Mouse (Mus musculus): ENCODE measurements around the gene Rtl9. TPM values are rescaled to one million over a fixed set of nuclear protein-coding genes. Genes with fewer than 3 reads are reported as not detected.

The Rtl9 gene
- 0.43 and 0.55 TPM in 2 replicates for polyA plus RNA-seq (2015; fragmentation: Nextera tagmentation; extraction: Ambion mirVana)

DNA sequence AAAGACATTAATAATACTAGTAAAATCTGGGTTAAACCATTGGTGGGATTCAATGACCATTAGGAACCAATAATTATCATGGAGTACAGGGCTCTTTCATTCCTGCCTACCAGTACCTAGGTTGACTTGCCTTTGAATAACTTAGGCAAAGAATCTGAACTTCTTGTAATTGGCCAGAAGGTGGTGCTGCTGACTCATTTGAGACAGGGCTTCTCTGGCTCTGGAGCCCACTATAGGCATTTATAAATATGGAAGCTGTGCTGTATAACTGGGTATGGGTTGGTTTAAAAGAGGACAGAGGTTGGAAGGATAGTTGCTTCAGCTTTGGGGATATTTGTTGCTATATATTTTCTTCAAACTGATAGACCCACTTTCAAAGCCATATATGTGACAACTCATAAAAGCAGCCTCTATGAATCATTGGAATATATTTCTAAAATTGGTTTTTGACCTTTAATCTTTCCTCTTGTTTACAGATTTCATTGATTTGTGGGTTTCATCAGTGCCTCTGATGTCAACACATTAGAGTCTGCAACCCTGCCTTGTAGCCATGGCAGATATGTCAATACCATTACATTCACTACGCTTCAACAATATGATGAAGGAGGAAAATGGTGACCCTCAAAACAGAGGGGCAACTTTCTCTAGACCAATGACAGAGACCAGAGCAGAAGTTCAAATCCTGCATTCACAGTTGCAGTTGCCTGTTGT lies at the start of gene Rtl9:
Gene Rtl9 (plus strand): TSS at position 551 of the 711 bp plus-strand sequence.
- H3K4me1 ChIP-seq, result no peaks in the 10 kb centered on the region
- no peak within 1 kb of the TSS for H3K4me3 ChIP-seq
- H3K27me3 ChIP-seq, result no peaks in the 10 kb centered on the region
- H3K36me3 ChIP-seq, result no peaks in the 10 kb centered on the region
- no peak within 1 kb of the TSS for H3K9ac ChIP-seq (replicated peaks)
- ATAC-seq (replicated peaks), result peak; percentile 67; the same call in 1 of the 2 replicates
- WGBS, result 95% methylated on average over 1 of the region's 1 CpGs
- no peak within 1 kb of the TSS for H3K27ac ChIP-seq (replicated peaks)
- no peaks in the 10 kb centered on the region for H3K9me3 ChIP-seq
- no peak within 1 kb of the TSS for H3K4me2 ChIP-seq (replicated peaks)

- Histone ChIP-seq H3K9ac (replicated peaks) (no peak overlapping the region), H3K4me1 (no peaks in the 10 kb centered on the region), H3K27ac (replicated peaks) (no peak overlapping the region), H3K4me2 (replicated peaks) (no peak overlapping the region), H3K27me3 (no peaks in the 10 kb centered on the region), H3K9me3 (no peaks in the 10 kb centered on the region), H3K36me3 (no peaks in the 10 kb centered on the region), H3K4me3 (no peak overlapping the region)
- no peak for ATAC-seq (replicated peaks)
Observed at GRCm38 (mm10) chrX:143051478-143051877, 47.9 kb upstream of the Rtl9 start.

DNA sequence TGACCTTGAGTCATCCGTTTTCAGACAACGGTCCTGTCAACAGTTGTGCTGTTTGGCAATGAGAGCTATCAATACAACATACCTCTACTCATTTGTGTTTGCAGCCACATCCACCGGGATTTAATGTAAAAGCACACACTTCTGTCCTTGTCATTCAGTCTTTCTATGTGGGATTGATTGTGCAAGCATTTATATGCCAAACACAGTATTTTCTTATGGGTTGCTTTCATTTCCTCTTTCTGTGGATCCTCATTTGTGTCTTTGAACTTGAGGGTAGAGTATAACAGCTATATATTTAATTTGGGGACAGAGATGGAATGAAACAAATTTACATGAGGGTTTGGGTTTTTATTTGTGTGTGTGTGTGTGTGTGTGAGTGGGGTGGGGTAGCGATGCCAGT lies 47.5 kb upstream of the Rtl9 start:
- no peaks in the 10 kb centered on the region for H3K27me3 ChIP-seq
- WGBS, result 78% methylated on average over 4 of the region's 4 CpGs
- H3K27ac ChIP-seq (replicated peaks), result no peak overlapping the region
- no peaks in the 10 kb centered on the region for H3K36me3 ChIP-seq
- H3K9me3 ChIP-seq, result no peaks in the 10 kb centered on the region
- H3K4me3 ChIP-seq, result no peak overlapping the region
- no peaks in the 10 kb centered on the region for H3K4me1 ChIP-seq
- no peak overlapping the region for H3K9ac ChIP-seq (replicated peaks)
- no peak overlapping the region for H3K4me2 ChIP-seq (replicated peaks)
- ATAC-seq (replicated peaks), result no peak

DNA sequence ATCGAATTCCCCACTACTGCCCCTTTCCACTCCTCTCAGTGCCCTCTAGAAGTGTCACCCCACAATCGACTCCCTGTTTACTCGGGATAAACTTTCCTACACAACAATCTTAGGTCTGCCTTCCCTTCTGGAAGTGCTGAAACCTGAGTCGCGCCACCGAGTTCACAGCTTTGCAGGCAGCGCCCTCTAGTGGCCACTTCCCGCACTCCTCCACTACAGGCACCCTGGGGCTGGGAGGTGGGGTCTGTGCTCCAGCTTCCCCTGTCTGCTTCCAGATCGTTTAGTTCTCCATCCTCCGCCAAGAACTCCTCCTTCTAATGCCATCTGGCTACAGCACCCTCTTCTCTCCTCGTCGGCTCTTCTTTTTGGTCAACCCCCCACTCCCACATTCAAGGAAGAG lies 40.6 kb upstream of the Rtl9 start:
- Histone ChIP-seq H3K4me2 (replicated peaks) (0 out of 2 replicates have a peak overlapping the region, but pooled peaks have one; percentile 17), H3K27ac (replicated peaks) (no peak overlapping the region), H3K4me1 (peaks cover 2% of the 10 kb centered on the region; the same call in 1 of the 2 replicates), H3K36me3 (no peaks in the 10 kb centered on the region), H3K27me3 (no peaks in the 10 kb centered on the region), H3K4me3 (no peak overlapping the region), H3K9ac (replicated peaks) (no peak overlapping the region), H3K9me3 (no peaks in the 10 kb centered on the region)
- WGBS, result 16% methylated on average over 12 of the region's 12 CpGs
- peak; percentile 79 for ATAC-seq (replicated peaks)

- Histone ChIP-seq H3K4me3 (no peak overlapping the region), H3K9me3 (no peaks in the 10 kb centered on the region), H3K4me1 (peaks cover 17% of the 10 kb centered on the region), H3K27ac (replicated peaks) (no peak overlapping the region), H3K36me3 (no peaks in the 10 kb centered on the region), H3K27me3 (no peaks in the 10 kb centered on the region), H3K9ac (replicated peaks) (no peak overlapping the region), H3K4me2 (replicated peaks) (no peak overlapping the region)
- no peak for ATAC-seq (replicated peaks)
- WGBS, result 74% methylated on average over 11 of the region's 11 CpGs
Observed at GRCm38 (mm10) chrX:143062641-143063355, 36.6 kb upstream of the Rtl9 start.

DNA sequence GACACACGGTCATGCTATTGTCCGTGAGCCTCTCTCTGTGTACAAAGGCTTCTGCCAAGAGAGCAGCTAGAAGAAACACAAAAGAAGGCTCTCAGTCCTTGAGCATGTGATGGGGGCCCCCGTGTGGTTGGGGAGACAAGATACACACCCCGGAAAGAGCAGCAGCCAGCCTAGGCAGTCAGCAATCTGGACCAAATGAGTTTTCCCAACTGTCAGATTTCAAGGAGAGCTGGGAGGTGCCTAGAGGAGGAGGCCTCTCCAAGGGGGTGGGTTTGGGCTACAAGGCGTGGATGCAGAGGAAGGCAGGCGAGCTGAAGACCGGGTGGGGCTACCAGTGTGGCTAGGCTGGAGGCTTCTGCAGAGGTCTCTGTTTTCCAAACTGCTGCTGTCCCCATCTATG lies 35.6 kb upstream of the Rtl9 start:
- peak; percentile 15; the same call in 1 of the 2 replicates for ATAC-seq (replicated peaks)
- Histone ChIP-seq H3K9me3 (no peaks in the 10 kb centered on the region), H3K27ac (replicated peaks) (0 out of 2 replicates have a peak overlapping the region, but pooled peaks have one; percentile 31), H3K36me3 (no peaks in the 10 kb centered on the region), H3K4me3 (no peak overlapping the region), H3K4me1 (peaks cover 17% of the 10 kb centered on the region), H3K4me2 (replicated peaks) (no peak overlapping the region), H3K9ac (replicated peaks) (no peak overlapping the region), H3K27me3 (no peaks in the 10 kb centered on the region)
- 49% methylated on average over 7 of the region's 7 CpGs for WGBS

DNA sequence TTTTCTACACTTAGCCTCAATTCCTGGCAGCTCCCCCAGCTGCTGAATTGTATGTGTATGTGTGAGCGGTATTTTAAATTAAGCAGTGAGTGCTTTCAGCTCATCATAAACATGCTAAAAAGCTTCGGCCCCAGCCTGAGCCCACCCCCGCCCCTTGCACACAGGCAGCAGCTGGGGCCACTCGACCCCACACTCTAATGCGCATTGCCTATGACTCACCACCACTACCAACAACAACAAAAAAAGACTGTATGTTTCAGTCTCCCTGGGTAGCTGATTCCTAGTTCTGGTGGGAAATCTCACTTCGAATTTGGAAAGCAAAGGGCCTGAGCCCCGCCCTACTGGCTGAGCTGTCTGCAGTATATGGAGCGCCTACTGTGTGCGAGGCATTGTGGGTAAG lies 35.1 kb upstream of the Rtl9 start:
- WGBS, result 57% methylated on average over 9 of the region's 9 CpGs
- H3K4me1 ChIP-seq, result peaks cover 17% of the 10 kb centered on the region
- ATAC-seq (replicated peaks), result peak; percentile 35; the same call in 1 of the 2 replicates

DNA sequence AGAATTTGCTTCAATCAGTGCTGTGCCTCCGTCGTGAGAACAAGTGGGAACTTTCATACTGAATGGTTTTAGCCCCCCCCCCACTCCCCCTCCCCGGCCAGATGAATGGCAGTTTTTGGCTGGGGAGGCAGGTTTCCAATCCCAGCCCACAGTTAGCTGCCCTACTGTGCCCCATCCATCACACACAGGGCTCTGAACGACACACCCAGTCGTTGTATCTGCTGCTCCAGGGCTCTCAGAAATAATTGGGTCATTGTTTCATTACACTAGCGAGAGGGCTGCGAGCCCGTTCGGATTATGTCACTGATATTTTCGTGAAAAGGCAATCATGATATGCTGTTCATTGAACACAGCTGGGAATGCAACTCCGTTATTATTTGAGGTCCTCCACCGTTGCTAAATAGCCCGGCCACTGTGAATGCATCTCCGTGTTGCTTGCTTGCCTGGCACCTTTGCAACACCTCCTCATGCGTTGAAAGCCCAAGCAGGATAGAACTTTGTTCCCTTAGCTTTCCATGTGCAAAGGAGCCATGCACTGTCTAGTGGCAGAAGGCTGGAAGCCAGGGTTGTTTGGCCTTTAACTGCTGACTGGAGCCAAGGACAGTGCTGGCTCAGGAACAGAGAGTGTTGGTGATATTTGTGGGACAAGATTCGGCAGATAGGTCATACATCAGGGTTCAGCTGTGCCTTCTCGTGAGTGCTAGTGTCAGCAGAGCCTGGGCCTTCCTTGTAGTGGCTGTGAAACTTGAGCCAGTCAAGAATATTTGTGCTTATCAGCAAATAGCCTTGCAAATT lies 32.9 kb upstream of the Rtl9 start:
- 42% methylated on average over 17 of the region's 17 CpGs for WGBS
- ATAC-seq (replicated peaks), result peak; percentile 68

More for the DNA sequence above, 35.1 kb upstream of the Rtl9 start:
- no peak overlapping the region for H3K4me3 ChIP-seq
- H3K27ac ChIP-seq (replicated peaks), result peak overlapping the region; percentile 31; the same call in 1 of the 2 replicates
- H3K9me3 ChIP-seq, result no peaks in the 10 kb centered on the region
- no peaks in the 10 kb centered on the region for H3K27me3 ChIP-seq
- H3K9ac ChIP-seq (replicated peaks), result no peak overlapping the region
- H3K4me2 ChIP-seq (replicated peaks), result no peak overlapping the region
- H3K36me3 ChIP-seq, result no peaks in the 10 kb centered on the region

DNA sequence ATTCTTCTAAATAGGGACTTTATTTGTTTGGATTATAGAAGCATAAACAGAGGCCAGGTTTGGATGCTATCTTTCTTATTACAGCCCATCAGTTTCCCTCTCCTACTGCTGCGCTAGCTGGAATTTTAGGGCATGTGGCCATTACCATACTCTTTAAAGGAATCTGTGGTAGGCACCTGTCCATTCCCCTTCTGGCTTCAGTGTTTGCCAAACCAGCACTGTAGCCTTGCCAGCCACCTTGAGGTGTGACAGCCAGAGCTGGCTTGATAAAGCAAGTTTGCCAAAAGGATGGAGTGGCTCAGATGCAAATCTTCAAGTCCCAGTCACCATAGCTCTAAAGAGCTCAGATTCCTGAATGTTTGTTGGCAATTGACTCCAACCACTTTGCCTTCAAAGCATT lies 32.3 kb upstream of the Rtl9 start:
- Histone ChIP-seq H3K27ac (replicated peaks) (no peak overlapping the region), H3K4me1 (peaks cover 17% of the 10 kb centered on the region), H3K9me3 (no peaks in the 10 kb centered on the region), H3K27me3 (no peaks in the 10 kb centered on the region), H3K36me3 (no peaks in the 10 kb centered on the region), H3K9ac (replicated peaks) (no peak overlapping the region), H3K4me2 (replicated peaks) (no peak overlapping the region), H3K4me3 (no peak overlapping the region)
- no peak for ATAC-seq (replicated peaks)
- 52% methylated on average over 1 of the region's 1 CpGs for whole genome bisulfite sequencing

More for the DNA sequence above, 32.9 kb upstream of the Rtl9 start:
- Histone ChIP-seq H3K27ac (replicated peaks) (no peak overlapping the region), H3K4me3 (no peak overlapping the region), H3K9ac (replicated peaks) (no peak overlapping the region), H3K4me1 (peaks cover 17% of the 10 kb centered on the region), H3K4me2 (replicated peaks) (no peak overlapping the region), H3K27me3 (no peaks in the 10 kb centered on the region), H3K9me3 (no peaks in the 10 kb centered on the region), H3K36me3 (no peaks in the 10 kb centered on the region)

DNA sequence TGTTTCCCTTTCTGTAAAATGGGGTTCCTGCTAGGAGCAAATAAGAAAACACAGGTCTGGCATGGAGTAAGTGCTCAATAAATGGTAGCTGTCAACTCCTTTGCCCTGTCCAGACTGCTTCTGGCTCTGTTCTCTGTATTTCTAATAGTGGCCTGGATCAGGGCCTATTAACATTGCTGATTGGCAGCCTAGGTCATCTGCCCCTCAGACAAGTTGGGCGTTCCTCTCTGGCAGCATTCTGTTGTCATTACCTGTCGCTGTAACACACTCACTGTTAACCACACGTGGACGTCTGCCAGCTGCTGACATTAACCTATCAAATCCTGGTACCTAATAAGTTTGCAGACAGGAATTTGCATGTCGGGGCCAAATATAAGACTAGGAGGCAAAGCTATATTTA lies 31.8 kb upstream of the Rtl9 start:
- no peak for ATAC-seq (replicated peaks)
- WGBS, result 50% methylated on average over 5 of the region's 5 CpGs
- H3K27me3 ChIP-seq, result no peaks in the 10 kb centered on the region

DNA sequence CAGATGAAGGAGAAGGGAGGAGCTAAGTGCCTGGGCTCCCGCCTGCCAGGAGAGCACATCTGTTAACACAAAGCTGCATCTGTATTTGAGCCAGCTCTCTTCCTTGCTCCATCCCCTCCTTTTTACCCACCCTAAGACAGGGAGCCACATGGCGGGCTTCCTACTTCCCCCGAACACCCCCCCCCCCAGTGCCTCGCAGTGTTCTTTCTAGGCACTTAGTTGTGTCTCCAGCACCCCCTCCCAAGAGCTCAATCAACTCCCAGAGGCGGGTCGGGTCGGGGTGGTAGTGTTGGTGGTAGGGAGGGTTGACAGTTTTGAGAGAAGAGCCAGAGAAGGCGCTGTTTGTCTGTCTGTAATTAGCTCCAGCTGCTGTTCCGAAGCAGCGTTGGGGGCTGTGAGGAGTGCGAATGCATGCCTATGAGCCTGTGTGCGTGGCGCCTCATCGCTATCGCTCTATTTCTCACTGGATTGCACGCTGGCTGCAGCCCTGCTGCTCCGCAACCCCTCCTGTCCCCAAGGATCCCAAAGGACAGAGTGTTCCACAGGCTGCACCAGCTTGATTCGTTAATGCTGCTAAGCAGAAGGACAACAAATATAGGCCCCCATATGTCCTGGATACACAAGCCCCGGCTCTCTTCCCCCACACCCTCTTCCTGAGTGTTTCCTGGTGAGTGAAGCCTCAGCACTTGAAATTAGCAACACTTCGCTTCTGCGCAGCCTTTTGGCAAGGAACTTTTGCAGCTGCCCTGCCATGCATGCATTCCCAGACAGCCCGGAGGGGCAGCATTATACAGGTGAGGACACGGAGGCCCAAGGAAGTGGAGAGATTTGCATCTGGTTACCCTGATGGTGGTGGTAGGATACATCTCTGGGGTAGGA lies 18.7 kb upstream of the Rtl9 start:
- Histone ChIP-seq H3K9ac (replicated peaks) (0 out of 2 replicates have a peak overlapping the region, but pooled peaks have one; percentile 19), H3K27me3 (0 out of 2 replicates have a peak, but pooled peaks cover 2% of the 10 kb centered on the region), H3K27ac (replicated peaks) (0 out of 2 replicates have a peak overlapping the region, but pooled peaks have one; percentile 27), H3K4me2 (replicated peaks) (peak overlapping the region; percentile 47), H3K9me3 (no peaks in the 10 kb centered on the region), H3K36me3 (no peaks in the 10 kb centered on the region), H3K4me3 (peak overlapping the region; percentile 31), H3K4me1 (peaks cover 6% of the 10 kb centered on the region; the same call in 1 of the 2 replicates)
- peak; percentile 86 for ATAC-seq (replicated peaks)
- WGBS, result 21% methylated on average over 23 of the region's 23 CpGs

More for the DNA sequence above, 31.8 kb upstream of the Rtl9 start:
- no peak overlapping the region for H3K9ac ChIP-seq (replicated peaks)
- no peak overlapping the region for H3K27ac ChIP-seq (replicated peaks)
- no peaks in the 10 kb centered on the region for H3K9me3 ChIP-seq
- no peak overlapping the region for H3K4me3 ChIP-seq
- no peaks in the 10 kb centered on the region for H3K36me3 ChIP-seq
- peaks cover 17% of the 10 kb centered on the region for H3K4me1 ChIP-seq
- no peak overlapping the region for H3K4me2 ChIP-seq (replicated peaks)
